Mouse (Mus musculus) neutrophil, adult 65 days (primary cell): ENCODE results near the gene Arfip1. TPM values are rescaled to one million over a fixed set of nuclear protein-coding genes. Genes with fewer than 3 reads are reported as not detected.

ENCODE experiments used
- total RNA-seq: library from RNA; stranded (reverse); gene quantifications from 2 replicates; pipeline ENCODE4 v1.2.4, GENCODE M21; 2023

Gene Arfip1
- 36.9 and 42.7 TPM in 2 replicates for total RNA-seq

DNA sequence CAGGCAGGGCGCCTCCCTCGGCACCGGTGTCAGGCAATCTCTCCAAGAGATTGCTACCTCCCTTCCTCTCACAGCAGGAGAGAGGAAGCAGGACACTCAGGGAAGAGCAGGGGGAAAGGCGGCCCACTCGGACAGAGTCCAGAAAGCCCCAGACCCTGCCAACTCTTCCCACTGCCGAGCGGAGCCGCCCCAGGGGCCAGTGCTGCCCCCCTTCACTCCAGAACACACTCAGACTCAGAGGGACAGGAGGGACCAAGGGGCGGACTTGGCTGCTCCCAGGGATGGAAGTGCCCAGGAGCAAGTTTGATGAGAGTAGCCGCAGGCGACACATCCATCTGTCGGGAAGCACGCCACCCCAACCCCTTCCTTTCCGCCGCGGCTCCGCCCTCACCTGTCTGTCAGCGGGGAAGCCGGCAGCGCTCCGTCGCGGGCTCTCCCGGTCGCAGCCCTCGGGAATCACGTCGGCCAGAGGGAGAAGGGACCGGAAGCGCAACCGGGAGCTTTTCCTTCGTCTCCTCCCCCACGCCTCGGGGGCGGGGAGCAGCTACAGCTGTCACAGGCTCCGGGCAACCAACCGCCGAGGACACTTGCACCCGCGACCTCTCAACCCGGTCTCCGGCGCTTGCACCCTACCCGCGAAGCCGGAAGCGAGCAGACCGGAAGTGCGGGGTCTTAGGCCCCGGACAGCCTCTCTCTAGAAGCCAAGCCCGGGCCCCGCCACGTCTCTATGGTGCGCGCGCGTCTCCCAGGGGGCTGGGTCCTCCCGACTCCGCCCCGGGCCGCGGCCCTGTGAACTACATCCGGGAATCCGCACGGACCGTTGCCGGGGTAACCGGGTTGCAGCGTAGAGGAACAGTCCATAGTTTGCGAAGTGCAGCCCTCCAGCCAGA, at the start of gene Arfip1:
TSS of gene Arfip1 (minus strand) at position 603 of the 890 bp plus-strand sequence.

GRCm38 (mm10) chr3:84593274-84593673, 10.8 kb upstream of the Arfip1 start, which contains the start of gene Tigd4:
Gene Tigd4 (plus strand): TSS chr3:84593574.

GRCm38 (mm10) chr3:84480006-84480897, 102.2 kb downstream of the Arfip1 start, which contains the start of gene Fhdc1:
Gene Fhdc1 (minus strand): TSS chr3:84480429.

Other genes with a start within 250 kb of the Arfip1 start
- gene Fhdc1, start 102.2 kb downstream of the Arfip1 start, total RNA-seq, result 0.61 and 1.1 TPM in 2 replicates
- not detected in 2 replicates for gene Tigd4, start 10.9 kb upstream of the Arfip1 start, total RNA-seq
- gene Tmem154, start 83.6 kb upstream of the Arfip1 start, total RNA-seq, result 155 and 163 TPM in 2 replicates
- gene Fbxw7, start 232.6 kb upstream of the Arfip1 start, total RNA-seq, result 20.6 and 30.4 TPM in 2 replicates